Comparison of ENCODE assay signal across 10 mouse cellular contexts in the genomic region with DNA sequence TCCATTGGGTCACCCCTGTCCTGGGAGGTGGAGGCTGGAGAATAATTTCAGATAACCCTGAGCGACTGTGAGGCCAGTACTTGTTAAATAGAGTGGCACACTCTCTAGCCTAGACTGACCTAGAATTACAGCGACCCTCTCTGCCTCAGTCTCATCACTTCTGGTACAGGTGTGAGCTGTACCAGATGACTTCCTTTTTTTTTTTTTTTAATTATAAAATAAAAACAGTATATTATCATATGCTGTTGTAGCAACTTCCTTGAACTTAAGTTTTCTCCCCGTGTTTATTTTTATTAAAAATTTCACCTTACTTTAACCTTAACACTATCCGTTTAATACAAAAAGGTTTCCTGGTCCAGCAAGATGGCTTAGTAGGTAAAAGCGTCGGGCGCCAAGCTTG. TPM values are rescaled to one million over a fixed set of nuclear protein-coding genes. Genes with fewer than 3 reads are reported as not detected.
DNase-seq lines count a peak whose midpoint lies in the region; ATAC-seq and TF ChIP-seq lines count a peak whose summit lies in the region.
"Had no signal": no experiment of that assay in that cellular context is flagged by ENCODE, and none has a peak within 500 bp of the region (broad histone marks: within the 10 kb centered on the region; RNA-seq: fewer than 3 reads in every experiment).

No protein-coding gene starts in this region.

- no peak for TF ChIP-seq CTCF in heart, postnatal 0 days (IDR thresholded peaks at IDR 0.05; ENCODE audit: low read depth)

- H3K27me3 ChIP-seq in heart, embryonic 12.5 days (replicated peaks) = no peaks in the 10 kb centered on the region
- no peaks in the 10 kb centered on the region for H3K27me3 ChIP-seq in heart, postnatal 0 days (ENCODE audit: control insufficient read depth, insufficient read depth, low read length)

- peak overlapping the region; percentile 100 for H3K9ac ChIP-seq in heart, embryonic 12.5 days
- peak overlapping the region; percentile 94 for H3K9ac ChIP-seq in ES-E14 (ENCODE audit: insufficient read depth, low read depth, low read length, poor library complexity, severe bottlenecking)
- peak overlapping the region; percentile 97 for H3K9ac ChIP-seq in heart, postnatal 0 days (replicated peaks; ENCODE audit: low read depth, low read length)

- no peaks in the 10 kb centered on the region for H3K9me3 ChIP-seq in heart, embryonic 12.5 days (replicated peaks)
- no peaks in the 10 kb centered on the region for H3K9me3 ChIP-seq in ES-E14 (ENCODE audit: control insufficient read depth, insufficient read depth, low read depth, low read length)
- H3K9me3 ChIP-seq in heart, postnatal 0 days (replicated peaks; ENCODE audit: control insufficient read depth, low read length) = no peaks in the 10 kb centered on the region

- TF ChIP-seq EP300 in heart, postnatal 0 days (IDR thresholded peaks at IDR 0.05; ENCODE audit: low read depth) = no peak

- 11% methylated on average over 7 of the region's 7 CpGs for WGBS in heart, embryonic 12.5 days
- 8% methylated on average over 7 of the region's 7 CpGs for WGBS in heart, postnatal 0 days

- peak overlapping the region; percentile 96 for H3K27ac ChIP-seq in heart, embryonic 12.5 days (ENCODE audit: poor library complexity, severe bottlenecking)
- peak overlapping the region; percentile 95; the same call in 1 of the 2 replicates for H3K27ac ChIP-seq in ES-E14 (ENCODE audit: insufficient read depth, low read depth, low read length, poor library complexity, severe bottlenecking)
- peak overlapping the region; percentile 96 for H3K27ac ChIP-seq in heart, postnatal 0 days (ENCODE audit: low read depth)

- H3K4me2 ChIP-seq in heart, embryonic 12.5 days = peak overlapping the region; percentile 94
- H3K4me2 ChIP-seq in heart, postnatal 0 days (ENCODE audit: low read depth, low read length) = peak overlapping the region; percentile 81

- peak overlapping the region; percentile 89 for H3K4me3 ChIP-seq in heart, embryonic 12.5 days
- H3K4me3 ChIP-seq in ES-E14 (ENCODE audit: insufficient read depth in 1 of 2, low read depth in 1 of 2, low read length in 2 of 2, poor library complexity in 1 of 2, severe bottlenecking in 1 of 2) = peak overlapping the region; percentile 79 to 96
- H3K4me3 ChIP-seq in heart, postnatal 0 days (ENCODE audit: low read depth, low read length) = peak overlapping the region; percentile 91

- no peak for DNase-seq in heart, adult 8-10 months (ENCODE audit: low spot score)
- no peak for DNase-seq in ES-E14 (ENCODE audit: low read depth, low spot score)
- DNase-seq in heart, postnatal 0 days (ENCODE audit: low spot score) = no peak
- DNase-seq in layer of hippocampus, adult 9-10 months (ENCODE audit: low spot score) = no peak
- DNase-seq in embryo, embryonic 11 days = no peak
- DNase-seq: gastrocnemius, postnatal 10 days; right cerebral cortex, adult 18-20 months had no signal

- in situ Hi-C loops in ES-E14 (cut with MboI; ENCODE audit: low sequenced_read_pairs in 2 of 2, unreplicated experiment in 2 of 2) = no loop called here

- ATAC-seq in heart, embryonic 12.5 days (ENCODE audit: insufficient number of reproducible peaks, low FRiP score) = no peak
- ATAC-seq in heart, postnatal 0 days (ENCODE audit: insufficient read depth, low read depth) = no peak
- peak; percentile 11; the same call in 1 of the 2 replicates for ATAC-seq in megakaryocyte-erythroid progenitor cell, adult 5-6 weeks (replicated peaks; ENCODE audit: low FRiP score, low TSS enrichment, poor library complexity, severe bottlenecking)
- no peak for ATAC-seq in CD4-positive, CD25-positive, alpha-beta regulatory T cell, adult 4 months

- peaks cover 11% of the 10 kb centered on the region; the same call in 1 of the 2 replicates for H3K36me3 ChIP-seq in heart, embryonic 12.5 days
- H3K36me3 ChIP-seq in ES-E14 (ENCODE audit: control insufficient read depth, insufficient read depth, low read length, poor library complexity, severe bottlenecking) = peaks cover 10% of the 10 kb centered on the region
- no peaks in the 10 kb centered on the region for H3K36me3 ChIP-seq in heart, postnatal 0 days (replicated peaks; ENCODE audit: control insufficient read depth, insufficient read depth, low read length)

- H3K4me1 ChIP-seq in heart, embryonic 12.5 days (replicated peaks) = peaks cover 13% of the 10 kb centered on the region
- peaks cover 2 to 9% of the 10 kb centered on the region in 2 experiments; a peak in 2 of 4 replicates for H3K4me1 ChIP-seq in ES-E14 (ENCODE audit: control insufficient read depth in 2 of 2, insufficient read depth in 2 of 2, low read length in 2 of 2, poor library complexity in 1 of 2)
- H3K4me1 ChIP-seq in heart, postnatal 0 days (ENCODE audit: control insufficient read depth, insufficient read depth) = peaks cover 9% of the 10 kb centered on the region; the same call in 1 of the 2 replicates

TF ChIP-seq in ES-E14, 5 proteins besides CTCF, POLR2A, EP300 and RAD21:
- TF ChIP-seq MAFK (IDR thresholded peaks at IDR 0.05; ENCODE audit: insufficient read depth, low read depth, low read length) = no peak
- no peak for TF ChIP-seq CHD2 (IDR thresholded peaks at IDR 0.05; ENCODE audit: low read depth, low read length)

RNA-seq across cellular contexts. Expression of gene Arf6, which starts 1.0 kb away (rescaled TPM):
- polyA plus RNA-seq in heart, embryonic 12.5 days (2016; fragmentation: Nextera tagmentation; extraction: Ambion mirVana) = 53.9 and 55.7 TPM in 2 replicates
- 10 to 100 TPM; 33.7 to 39.7 (median 39.6) TPM for total RNA-seq in heart, adult 8-10 months (2022)
- total RNA-seq in ES-E14 (2012; rRNA removed) = 74.7 and 89.3 TPM in 2 replicates
- 115 and 155 TPM in 2 replicates for total RNA-seq in heart, postnatal 0 days (2014; rRNA removed; ENCODE audit: low replicate concordance)
- 32.4 and 35.6 TPM in 2 replicates for polyA plus RNA-seq in heart, postnatal 0 days (2015; fragmentation: Nextera tagmentation; extraction: Ambion mirVana)
- 76.7 and 105 TPM in 2 replicates for total RNA-seq in megakaryocyte-erythroid progenitor cell, adult 5-6 weeks (2014; fragmentation: Nextera tagmentation)
- 98.8 and 150 TPM in 2 replicates for total RNA-seq in megakaryocyte-erythroid progenitor cell, adult 5-6 weeks (2017)
- polyA plus RNA-seq in CD4-positive, CD25-positive, alpha-beta regulatory T cell, adult 4 months (2017; shearing (Covaris generic)) = 10 to 100 TPM; 27.8 to 79.0 TPM

RNA-seq across cellular contexts. Expression of gene Gm9887, which starts 1.3 kb away (rescaled TPM):
- polyA plus RNA-seq in heart, embryonic 12.5 days (2016; fragmentation: Nextera tagmentation; extraction: Ambion mirVana) = 1.1 and 2.4 TPM in 2 replicates
- total RNA-seq in heart, adult 8-10 months (2022) = 1 to 10 TPM in 1 of 4 experiments, under 1 TPM in 3; 0.63 to 1.3 (median 0.77) TPM
- 1.4 and 2.6 TPM in 2 replicates for total RNA-seq in ES-E14 (2012; rRNA removed)
- not detected in 2 replicates for total RNA-seq in heart, postnatal 0 days (2014; rRNA removed; ENCODE audit: low replicate concordance)
- polyA plus RNA-seq in heart, postnatal 0 days (2015; fragmentation: Nextera tagmentation; extraction: Ambion mirVana) = 0.55 and 1.9 TPM in 2 replicates
- not detected in 2 replicates for total RNA-seq in megakaryocyte-erythroid progenitor cell, adult 5-6 weeks (2014; fragmentation: Nextera tagmentation)
- not detected in 2 replicates for total RNA-seq in megakaryocyte-erythroid progenitor cell, adult 5-6 weeks (2017)
- polyA plus RNA-seq in CD4-positive, CD25-positive, alpha-beta regulatory T cell, adult 4 months (2017; shearing (Covaris generic)) = under 1 TPM in 1 of 2 experiments, not detected in 1; 0.54 TPM

RNA-seq across cellular contexts. Expression of gene Nemf, which starts 14.0 kb away (rescaled TPM):
- 69.5 and 71.0 TPM in 2 replicates for polyA plus RNA-seq in heart, embryonic 12.5 days (2016; fragmentation: Nextera tagmentation; extraction: Ambion mirVana)
- total RNA-seq in heart, adult 8-10 months (2022) = 10 to 100 TPM; 18.9 to 22.6 (median 20.7) TPM
- total RNA-seq in ES-E14 (2012; rRNA removed) = 46.9 and 47.9 TPM in 2 replicates
- 12.1 and 23.2 TPM in 2 replicates for total RNA-seq in heart, postnatal 0 days (2014; rRNA removed; ENCODE audit: low replicate concordance)
- polyA plus RNA-seq in heart, postnatal 0 days (2015; fragmentation: Nextera tagmentation; extraction: Ambion mirVana) = 45.7 and 45.9 TPM in 2 replicates
- 70.0 and 101 TPM in 2 replicates for total RNA-seq in megakaryocyte-erythroid progenitor cell, adult 5-6 weeks (2014; fragmentation: Nextera tagmentation)
- 168 and 179 TPM in 2 replicates for total RNA-seq in megakaryocyte-erythroid progenitor cell, adult 5-6 weeks (2017)
- polyA plus RNA-seq in CD4-positive, CD25-positive, alpha-beta regulatory T cell, adult 4 months (2017; shearing (Covaris generic)) = 100 to 1,000 TPM; 163 to 169 TPM
